Mouse (Mus musculus) forebrain, embryonic 13.5 days (tissue): ENCODE measurements around the gene Tmem39a. TPM values are rescaled to one million over a fixed set of nuclear protein-coding genes. Genes with fewer than 3 reads are reported as not detected.

Experiments used
- ATAC-seq: fragments of 200-750 bp; cut with Nextera tagmentation; 2 replicates; pipeline ENCODE4 v1.8.0; 2017
- H3K27ac ChIP-seq: fragments of 300-500 bp; sonication (generic); 2 replicates; pipeline ENCODE4 v1.5.1; 2015; ENCODE audit warnings: inconsistent platforms, mild to moderate bottlenecking, moderate library complexity
- H3K27me3 ChIP-seq: fragments of 300-500 bp; sonication (generic); 2 replicates; pipeline ENCODE4 v1.6.1; 2015; ENCODE audit warnings: mild to moderate bottlenecking, inconsistent platforms
- H3K36me3 ChIP-seq: fragments of 300-500 bp; sonication (generic); 2 replicates; pipeline ENCODE4 v1.6.1; 2015; ENCODE audit warnings: mild to moderate bottlenecking, inconsistent platforms; ENCODE audit not compliant: poor library complexity, severe bottlenecking
- H3K4me1 ChIP-seq: fragments of 300-500 bp; sonication (generic); 2 replicates; pipeline ENCODE4 v1.6.1; 2015; ENCODE audit warnings: inconsistent platforms
- H3K4me2 ChIP-seq: fragments of 300-500 bp; sonication (generic); 2 replicates; pipeline ENCODE4 v1.6.1; 2015; ENCODE audit warnings: inconsistent platforms, mild to moderate bottlenecking, moderate library complexity
- H3K4me3 ChIP-seq: fragments of 300-500 bp; sonication (generic); 2 replicates; pipeline ENCODE4 v1.5.1; 2015; ENCODE audit warnings: mild to moderate bottlenecking, inconsistent platforms
- H3K9ac ChIP-seq: fragments of 300-500 bp; sonication (generic); 2 replicates; pipeline ENCODE4 v1.6.1; 2015; ENCODE audit warnings: mild to moderate bottlenecking, inconsistent platforms
- H3K9me3 ChIP-seq: fragments of 300-500 bp; sonication (generic); replicated peaks from 2 replicates; pipeline ENCODE4 v1.6.1; 2016; ENCODE audit warnings: inconsistent platforms
- WGBS: fragments of 180-500 bp; shearing (Covaris S2); methylation state at CpG from one replicate; pipeline ENCODE4 v1.1.7; 2015; 5-methylcytosine and 5-hydroxymethylcytosine counted together
- polyA plus RNA-seq: library from polyadenylated mRNA; unstranded; fragments of >200 nt; fragmentation: Nextera tagmentation; extraction: Ambion mirVana; gene quantifications from 2 replicates; pipeline ENCODE4 v1.2.1, GENCODE M21; 2015

The Tmem39a gene
- polyA plus RNA-seq, 1 experiment from 2014 or later, result 42.9 TPM

DNA sequence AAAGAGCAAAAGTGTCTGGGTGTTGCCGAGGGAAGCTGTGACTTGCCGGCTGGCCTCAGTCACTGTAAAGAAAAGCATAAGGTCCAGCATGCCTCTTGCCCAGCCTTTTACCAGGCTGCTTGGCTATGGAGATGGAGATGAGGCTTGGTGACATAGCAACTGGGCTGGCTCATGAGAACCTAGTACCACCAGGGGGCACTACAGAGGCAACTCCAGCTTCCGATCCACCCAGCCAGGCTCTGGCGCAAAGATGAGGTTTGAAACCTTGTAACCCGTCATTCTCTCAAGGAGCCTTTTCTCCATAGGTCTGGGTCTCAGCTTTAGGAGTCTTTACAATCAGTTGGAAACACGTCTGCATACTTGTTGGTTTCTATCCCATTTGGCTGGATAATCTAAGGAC is 60.6 kb downstream of the Tmem39a start:
- H3K36me3 ChIP-seq, result no peaks in the 10 kb centered on the region
- H3K4me1 ChIP-seq, result no peaks in the 10 kb centered on the region
- no peak overlapping the region for H3K9ac ChIP-seq
- H3K4me3 ChIP-seq, result no peak overlapping the region
- H3K27ac ChIP-seq, result no peak overlapping the region
- H3K27me3 ChIP-seq, result no peaks in the 10 kb centered on the region
- peak; percentile 81 for ATAC-seq
- no peak overlapping the region for H3K4me2 ChIP-seq
- H3K9me3 ChIP-seq, result no peaks in the 10 kb centered on the region; the same call in 1 of the 2 replicates
- 19% methylated on average over 6 of the region's 6 CpGs for WGBS

DNA sequence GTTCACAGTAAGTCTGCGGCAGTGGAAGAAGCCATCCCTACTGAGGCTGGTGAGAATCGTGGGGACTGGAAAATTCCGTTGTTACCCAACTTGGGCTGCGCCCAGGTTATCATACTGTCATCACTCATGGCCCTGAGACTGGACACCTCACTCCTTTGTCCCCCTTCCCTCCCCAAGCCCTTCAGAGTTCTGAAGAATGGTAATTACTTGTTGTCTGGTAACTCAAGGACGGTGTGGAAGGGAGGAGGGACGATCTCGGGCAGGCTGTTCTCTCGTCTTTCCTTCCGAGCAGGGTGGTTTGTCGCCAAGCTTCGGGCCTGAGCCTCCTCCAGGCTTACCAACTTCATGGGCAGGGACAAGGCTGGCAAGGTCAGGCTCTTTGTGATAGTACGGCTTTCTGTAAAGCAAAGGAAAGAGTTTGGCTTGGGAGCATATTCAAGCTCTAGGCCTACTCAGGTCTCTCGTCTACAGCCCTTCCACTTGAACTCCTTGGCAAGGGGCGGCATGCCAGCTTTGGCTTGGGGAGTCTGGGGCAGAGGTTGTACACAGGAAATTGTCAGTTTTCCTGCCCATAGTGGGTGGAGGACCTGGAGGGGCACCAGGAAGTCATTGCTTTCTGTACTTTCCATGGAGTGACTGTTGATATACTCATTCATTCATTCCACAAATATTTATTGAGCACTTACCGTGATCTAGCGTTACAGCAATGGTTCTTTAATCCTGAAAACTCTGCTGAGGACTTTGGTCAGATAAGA is 62.4 kb downstream of the Tmem39a start:
- WGBS, result 94% methylated on average over 16 of the region's 16 CpGs
- Histone ChIP-seq H3K4me3 (no peak overlapping the region), H3K27ac (no peak overlapping the region), H3K36me3 (no peaks in the 10 kb centered on the region), H3K4me1 (no peaks in the 10 kb centered on the region), H3K9ac (no peak overlapping the region), H3K4me2 (no peak overlapping the region), H3K27me3 (no peaks in the 10 kb centered on the region), H3K9me3 (no peaks in the 10 kb centered on the region)
- ATAC-seq, result no peak

DNA sequence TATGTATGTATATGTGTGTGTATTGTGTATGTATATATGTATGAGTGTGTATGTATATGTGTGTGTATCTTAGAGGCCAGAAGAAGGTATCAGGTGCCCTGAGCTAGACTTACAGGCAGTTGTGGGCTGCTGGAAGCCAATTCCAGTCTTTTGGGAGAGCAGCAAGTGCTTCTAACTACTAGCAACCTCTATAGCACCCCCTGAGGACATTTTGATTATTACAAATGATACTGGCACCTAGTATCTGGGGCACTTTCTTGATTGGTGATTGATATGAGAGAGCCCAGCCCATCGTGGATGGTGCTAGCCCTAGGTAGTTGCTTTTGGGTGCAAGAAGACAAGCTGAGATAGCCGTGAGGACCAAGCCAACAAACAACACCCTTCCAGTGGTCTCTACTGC is 63.8 kb downstream of the Tmem39a start:
- Histone ChIP-seq H3K36me3 (no peaks in the 10 kb centered on the region), H3K4me2 (no peak overlapping the region), H3K4me3 (no peak overlapping the region), H3K9me3 (no peaks in the 10 kb centered on the region), H3K9ac (no peak overlapping the region), H3K27me3 (no peaks in the 10 kb centered on the region), H3K4me1 (no peaks in the 10 kb centered on the region), H3K27ac (no peak overlapping the region)
- WGBS, result 65% methylated on average over 2 of the region's 2 CpGs
- no peak for ATAC-seq

DNA sequence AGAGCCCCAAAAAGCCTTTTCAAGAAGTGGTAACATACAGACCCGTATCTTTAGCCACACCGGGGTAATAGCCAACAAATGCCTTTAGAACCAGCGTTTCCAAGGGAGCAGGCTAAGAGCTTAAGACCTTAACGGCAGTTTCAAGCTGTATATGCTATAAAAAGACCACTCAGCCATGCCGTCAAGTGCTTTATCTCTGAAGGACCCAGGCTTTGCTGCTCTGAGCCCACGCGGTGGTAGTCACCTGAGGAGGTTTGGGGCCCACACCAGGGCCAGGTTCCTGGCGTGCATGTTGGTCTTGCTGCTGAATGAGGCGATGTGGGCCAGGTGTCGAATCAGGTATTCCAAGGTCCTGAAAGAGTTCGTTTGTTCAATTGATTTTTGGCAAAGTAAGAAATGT is 65.8 kb downstream of the Tmem39a start:
- Histone ChIP-seq H3K9me3 (no peaks in the 10 kb centered on the region), H3K4me2 (no peak overlapping the region), H3K27ac (no peak overlapping the region), H3K9ac (no peak overlapping the region), H3K4me1 (no peaks in the 10 kb centered on the region), H3K4me3 (no peak overlapping the region), H3K36me3 (no peaks in the 10 kb centered on the region), H3K27me3 (no peaks in the 10 kb centered on the region)
- WGBS, result 80% methylated on average over 11 of the region's 11 CpGs
- ATAC-seq, result no peak

DNA sequence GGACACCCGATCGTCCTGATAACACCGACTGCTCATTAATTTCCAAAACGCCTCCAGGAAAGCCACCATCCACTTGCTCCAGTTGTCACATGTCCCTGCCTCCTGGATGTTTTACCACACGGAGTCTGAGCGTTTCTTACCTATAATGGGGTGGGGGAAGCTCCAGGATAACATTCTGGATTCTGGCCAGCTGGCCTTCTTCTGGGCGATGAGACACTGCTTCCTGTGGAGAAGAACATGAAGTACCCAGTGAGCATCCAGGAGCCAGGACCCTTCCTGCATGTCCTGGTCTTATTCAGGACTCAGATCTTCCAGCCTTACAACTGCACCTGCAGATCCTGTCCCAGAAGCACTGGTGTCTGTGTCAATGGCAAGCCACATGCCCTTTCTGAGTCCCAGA is 66.9 kb downstream of the Tmem39a start:
- no peaks in the 10 kb centered on the region for H3K36me3 ChIP-seq
- no peak overlapping the region for H3K4me2 ChIP-seq
- no peak overlapping the region for H3K27ac ChIP-seq
- H3K9ac ChIP-seq, result no peak overlapping the region
- H3K4me1 ChIP-seq, result no peaks in the 10 kb centered on the region
- no peak overlapping the region for H3K4me3 ChIP-seq
- 86% methylated on average over 7 of the region's 7 CpGs for WGBS
- no peak for ATAC-seq
- no peaks in the 10 kb centered on the region for H3K9me3 ChIP-seq
- H3K27me3 ChIP-seq, result no peaks in the 10 kb centered on the region

DNA sequence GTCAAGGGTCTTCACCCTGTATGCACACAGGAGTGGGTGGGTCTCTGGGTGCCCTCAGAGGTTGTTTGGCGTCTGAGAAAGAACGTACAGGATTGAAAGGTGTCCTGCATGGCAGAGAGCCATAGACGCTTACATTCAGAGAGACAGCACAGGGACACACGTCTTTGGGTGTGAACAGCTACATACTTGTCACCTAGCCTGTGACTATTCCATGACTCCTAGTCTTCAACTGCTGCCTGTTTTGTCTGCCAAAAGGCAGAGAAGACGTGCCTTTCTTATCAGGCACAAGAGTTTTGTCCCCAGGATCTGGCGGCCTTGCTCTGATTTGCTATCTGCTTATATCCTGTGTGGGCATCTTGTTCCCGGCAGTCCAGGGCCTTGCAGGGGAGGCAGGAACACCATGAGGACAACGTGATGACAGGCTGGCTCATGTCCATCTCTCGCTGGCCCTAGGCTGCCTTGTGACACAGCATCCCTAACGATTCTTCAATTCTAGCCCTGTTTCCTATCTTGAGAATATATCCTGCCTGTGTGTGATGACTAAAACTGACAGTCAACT is 67.4 kb downstream of the Tmem39a start:
- no peak overlapping the region for H3K27ac ChIP-seq
- WGBS, result 86% methylated on average over 10 of the region's 10 CpGs
- no peaks in the 10 kb centered on the region for H3K36me3 ChIP-seq
- no peak for ATAC-seq
- H3K27me3 ChIP-seq, result no peaks in the 10 kb centered on the region
- no peak overlapping the region for H3K9ac ChIP-seq
- no peak overlapping the region for H3K4me3 ChIP-seq
- H3K4me2 ChIP-seq, result no peak overlapping the region
- H3K9me3 ChIP-seq, result no peaks in the 10 kb centered on the region
- H3K4me1 ChIP-seq, result no peaks in the 10 kb centered on the region

DNA sequence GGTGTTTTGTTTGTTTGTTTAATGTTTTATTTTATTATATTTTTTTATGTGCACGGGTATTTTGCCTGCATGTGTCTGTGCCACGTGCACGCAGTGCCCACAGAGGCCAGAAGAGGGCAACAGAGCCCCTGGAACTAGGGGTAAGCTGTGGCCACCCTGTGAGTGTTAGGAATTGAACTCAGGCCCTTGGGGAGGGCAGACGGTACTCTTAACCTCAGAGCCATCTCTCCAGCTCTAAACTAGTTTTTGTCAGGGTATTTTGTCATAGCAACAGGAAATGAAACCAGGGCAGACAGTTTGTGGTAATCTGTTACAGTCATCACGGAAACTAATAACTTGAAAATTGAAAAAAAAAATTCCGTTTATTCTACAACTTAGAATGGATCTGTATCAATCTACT is 73.6 kb downstream of the Tmem39a start:
- H3K27ac ChIP-seq, result no peak overlapping the region
- WGBS, result 67% methylated on average over 6 of the region's 6 CpGs
- no peak overlapping the region for H3K9ac ChIP-seq
- H3K27me3 ChIP-seq, result no peaks in the 10 kb centered on the region
- H3K4me3 ChIP-seq, result no peak overlapping the region
- H3K4me2 ChIP-seq, result no peak overlapping the region
- no peaks in the 10 kb centered on the region for H3K9me3 ChIP-seq
- 0 out of 2 replicates have a peak, but pooled peaks have one; percentile 45 for ATAC-seq
- no peaks in the 10 kb centered on the region for H3K4me1 ChIP-seq
- no peaks in the 10 kb centered on the region for H3K36me3 ChIP-seq

DNA sequence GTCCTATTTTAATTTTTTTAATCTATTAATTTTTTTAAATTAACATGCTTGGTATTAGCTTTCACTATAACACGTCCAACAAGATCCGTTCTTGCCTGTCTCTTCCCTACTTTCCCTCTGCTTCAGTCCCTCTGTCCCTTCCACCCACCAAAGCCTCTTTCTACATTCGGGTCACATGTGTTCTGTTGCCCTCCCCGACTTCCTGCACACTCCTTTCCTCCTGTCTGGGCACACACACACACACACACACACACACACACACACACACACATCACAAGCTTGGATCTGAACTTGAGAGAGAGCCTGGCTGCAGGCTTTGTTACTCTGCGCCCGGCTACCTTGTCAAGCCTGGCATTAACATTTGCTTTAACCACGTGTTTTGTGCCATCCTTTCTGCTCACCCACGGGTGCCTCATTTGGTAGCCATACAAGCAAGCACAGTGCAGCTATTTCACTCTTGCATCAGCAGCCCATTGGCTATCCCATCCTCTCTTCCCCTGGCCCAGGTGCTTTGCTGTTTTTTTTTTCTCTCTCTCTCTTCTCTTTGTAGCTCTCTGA is 77.4 kb downstream of the Tmem39a start:
- ATAC-seq, result no peak
- Histone ChIP-seq H3K27ac (no peak overlapping the region), H3K4me2 (no peak overlapping the region), H3K27me3 (no peaks in the 10 kb centered on the region), H3K4me3 (no peak overlapping the region), H3K36me3 (no peaks in the 10 kb centered on the region), H3K9ac (no peak overlapping the region), H3K4me1 (no peaks in the 10 kb centered on the region), H3K9me3 (no peaks in the 10 kb centered on the region)
- 84% methylated on average over 8 of the region's 8 CpGs for WGBS

DNA sequence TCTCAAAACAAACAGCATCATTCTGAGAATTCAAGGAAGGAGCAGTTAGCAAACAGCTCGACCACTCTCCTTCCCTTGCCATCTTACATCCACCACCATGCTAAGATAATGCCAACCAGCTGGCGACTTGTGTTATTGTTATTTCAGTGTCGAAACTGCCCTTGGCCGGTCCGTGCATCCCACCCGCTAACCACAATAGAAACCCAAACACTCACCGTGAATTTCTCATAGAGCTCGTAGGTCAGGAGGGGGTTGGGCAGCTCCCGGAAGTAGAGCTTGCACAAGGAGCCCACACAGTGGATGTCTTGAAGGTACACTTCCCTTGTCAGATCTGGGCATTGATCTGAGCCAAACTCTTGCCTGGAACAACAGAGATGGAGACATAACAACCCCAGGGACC is 78.2 kb downstream of the Tmem39a start:
- Histone ChIP-seq H3K27ac (no peak overlapping the region), H3K4me2 (no peak overlapping the region), H3K4me1 (no peaks in the 10 kb centered on the region), H3K27me3 (no peaks in the 10 kb centered on the region), H3K4me3 (no peak overlapping the region), H3K9me3 (no peaks in the 10 kb centered on the region), H3K9ac (no peak overlapping the region), H3K36me3 (no peaks in the 10 kb centered on the region)
- ATAC-seq, result no peak
- WGBS, result 82% methylated on average over 9 of the region's 9 CpGs

DNA sequence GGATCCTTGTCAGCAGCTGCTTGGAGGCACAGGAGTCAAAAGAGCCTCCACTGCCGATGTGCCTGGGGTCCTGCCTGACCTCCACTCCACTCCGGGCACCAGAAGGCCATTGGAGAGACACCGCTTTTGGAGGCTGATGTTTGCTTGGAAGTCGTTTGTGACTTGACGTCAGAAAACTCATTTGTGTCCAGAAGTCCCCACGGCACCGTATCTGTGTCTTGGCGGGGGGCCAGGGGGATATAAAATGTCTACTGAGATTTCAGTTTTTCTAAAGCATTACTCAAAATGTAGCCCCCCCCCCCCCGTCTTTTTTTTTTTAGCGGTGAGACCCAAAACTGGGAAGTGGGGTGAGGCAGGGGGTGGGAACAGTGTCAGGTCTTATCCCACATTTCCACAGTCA is 78.6 kb downstream of the Tmem39a start:
- H3K9ac ChIP-seq, result no peak overlapping the region
- no peak overlapping the region for H3K27ac ChIP-seq
- H3K27me3 ChIP-seq, result no peaks in the 10 kb centered on the region
- WGBS, result 84% methylated on average over 10 of the region's 10 CpGs
- no peak for ATAC-seq
- H3K4me3 ChIP-seq, result no peak overlapping the region
- no peak overlapping the region for H3K4me2 ChIP-seq
- H3K4me1 ChIP-seq, result no peaks in the 10 kb centered on the region
- no peaks in the 10 kb centered on the region for H3K36me3 ChIP-seq
- H3K9me3 ChIP-seq, result no peaks in the 10 kb centered on the region
